Mouse (Mus musculus): ENCODE data around the gene Gm6356. TPM values are rescaled to one million over a fixed set of nuclear protein-coding genes. Genes with fewer than 3 reads are reported as not detected.
"Not testable (repeated sequence)": the region's sequence is repeated elsewhere in the genome, so short reads cannot be mapped to it uniquely, and the experiment has no call there.

Gm6356 gene
- not detected in 2 replicates for polyA plus RNA-seq (2016; fragmentation: Nextera tagmentation; extraction: Ambion mirVana)

- 57% methylated on average over 1 of the region's 2 CpGs for WGBS
- H3K36me3 ChIP-seq; H3K27ac ChIP-seq; H3K9me3 ChIP-seq; H3K4me1 ChIP-seq (replicated peaks); H3K27me3 ChIP-seq (ENCODE audit: insufficient read depth, poor library complexity, severe bottlenecking); H3K4me3 ChIP-seq; DNase-seq (ENCODE audit: low spot score): not testable (repeated sequence)
Measured at GRCm38 (mm10) chr14:6973718-6974117, at the start of gene Gm6356. Gm6356 (minus strand) TSS chr14:6973818.

Other genes with a start within 250 kb of the Gm6356 start
- gene Gm3636, start 231.5 kb downstream of the Gm6356 start, polyA plus RNA-seq (2016; fragmentation: Nextera tagmentation; extraction: Ambion mirVana), result 5.5 and 6.1 TPM in 2 replicates
- not detected in 2 replicates for gene Gm8362, start 199.4 kb downstream of the Gm6356 start, polyA plus RNA-seq (2016; fragmentation: Nextera tagmentation; extraction: Ambion mirVana)
- not detected in 2 replicates for gene Gm3642, start 133.5 kb downstream of the Gm6356 start, polyA plus RNA-seq (2016; fragmentation: Nextera tagmentation; extraction: Ambion mirVana)
- 1.1 and 1.2 TPM in 2 replicates for gene Gm3667, start 83.9 kb downstream of the Gm6356 start, polyA plus RNA-seq (2016; fragmentation: Nextera tagmentation; extraction: Ambion mirVana)
- gene Gm10406, start 53.6 kb upstream of the Gm6356 start, polyA plus RNA-seq (2016; fragmentation: Nextera tagmentation; extraction: Ambion mirVana), result 0.95 and 0.97 TPM in 2 replicates
- not detected in 2 replicates for gene Gm3685, start 71.2 kb upstream of the Gm6356 start, polyA plus RNA-seq (2016; fragmentation: Nextera tagmentation; extraction: Ambion mirVana)
- gene Gm3696, start 126.8 kb upstream of the Gm6356 start, polyA plus RNA-seq (2016; fragmentation: Nextera tagmentation; extraction: Ambion mirVana), result 1.4 and 2.1 TPM in 2 replicates
- not detected in 2 replicates for gene Gm6676, start 151.6 kb upstream of the Gm6356 start, polyA plus RNA-seq (2016; fragmentation: Nextera tagmentation; extraction: Ambion mirVana)
- 3.5 and 4.0 TPM in 2 replicates for gene Gm3512, start 200.7 kb upstream of the Gm6356 start, polyA plus RNA-seq (2016; fragmentation: Nextera tagmentation; extraction: Ambion mirVana)
- gene Gm16434, start 220.7 kb upstream of the Gm6356 start, polyA plus RNA-seq (2016; fragmentation: Nextera tagmentation; extraction: Ambion mirVana), result not detected in 2 replicates